Mouse (Mus musculus): Measurements from ENCODE around the gene St8sia1.

GRCm38 (mm10) chr6:142943419-142943818 is 20.8 kb downstream of the St8sia1 start:
- TF ChIP-seq CTCF (IDR thresholded peaks at IDR 0.05; ENCODE audit: extremely low read depth, insufficient read depth, insufficient read length, insufficient replicate concordance) = no peak
- TF ChIP-seq POLR2A (IDR thresholded peaks at IDR 0.05; ENCODE audit: low read depth, low read length) = no peak

Measured in spleen, adult 2 months (tissue).